Mouse (Mus musculus): ENCODE results near the gene Amz2.

Gene Amz2

DNA sequence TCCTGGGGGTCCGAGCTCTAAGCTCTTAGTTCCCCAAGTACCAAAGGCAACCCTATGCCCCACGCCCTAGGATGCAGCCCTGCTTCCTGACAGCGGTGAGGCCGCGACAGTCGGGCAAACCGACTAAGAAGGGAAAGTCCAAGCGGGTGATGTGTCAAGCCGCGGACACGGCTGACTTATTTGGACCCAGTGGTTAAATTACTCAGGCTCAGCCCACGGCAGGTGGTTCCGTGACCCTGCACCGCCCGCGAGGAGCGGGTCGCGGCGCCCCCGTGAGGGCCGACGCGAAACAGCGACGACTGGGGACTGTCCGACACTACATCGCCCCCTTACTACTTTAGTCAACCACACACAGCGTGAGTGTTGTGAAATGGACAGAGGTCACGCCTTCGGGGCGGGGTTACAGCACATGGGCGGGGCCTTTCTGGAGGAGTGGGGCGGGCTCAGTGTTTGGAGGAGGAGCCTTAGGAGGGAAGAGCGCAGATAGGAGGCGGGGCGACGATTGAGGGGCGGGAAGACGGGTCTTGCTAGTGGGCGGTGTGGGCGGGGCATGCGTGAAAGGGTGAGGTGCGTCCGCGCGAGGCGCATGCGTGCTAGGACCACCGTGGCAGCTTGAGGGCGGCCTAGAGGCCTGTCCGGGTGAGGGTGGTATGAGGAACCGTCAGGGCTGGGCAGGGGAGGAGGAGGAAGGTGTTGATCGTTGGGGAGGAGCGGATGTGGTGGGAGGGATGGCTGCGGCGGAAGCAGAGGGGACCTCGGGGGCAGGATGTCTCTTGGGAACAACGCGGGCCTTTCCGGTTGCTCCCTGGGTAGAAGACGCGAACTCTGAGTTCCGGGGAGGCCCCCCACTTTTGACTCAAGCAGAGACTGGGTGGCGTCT, at the start of gene Amz2:
TSS of gene Amz2 (plus strand) at position 555 of the 880 bp plus-strand sequence.
- DNase-seq = peak; percentile 100

DNA sequence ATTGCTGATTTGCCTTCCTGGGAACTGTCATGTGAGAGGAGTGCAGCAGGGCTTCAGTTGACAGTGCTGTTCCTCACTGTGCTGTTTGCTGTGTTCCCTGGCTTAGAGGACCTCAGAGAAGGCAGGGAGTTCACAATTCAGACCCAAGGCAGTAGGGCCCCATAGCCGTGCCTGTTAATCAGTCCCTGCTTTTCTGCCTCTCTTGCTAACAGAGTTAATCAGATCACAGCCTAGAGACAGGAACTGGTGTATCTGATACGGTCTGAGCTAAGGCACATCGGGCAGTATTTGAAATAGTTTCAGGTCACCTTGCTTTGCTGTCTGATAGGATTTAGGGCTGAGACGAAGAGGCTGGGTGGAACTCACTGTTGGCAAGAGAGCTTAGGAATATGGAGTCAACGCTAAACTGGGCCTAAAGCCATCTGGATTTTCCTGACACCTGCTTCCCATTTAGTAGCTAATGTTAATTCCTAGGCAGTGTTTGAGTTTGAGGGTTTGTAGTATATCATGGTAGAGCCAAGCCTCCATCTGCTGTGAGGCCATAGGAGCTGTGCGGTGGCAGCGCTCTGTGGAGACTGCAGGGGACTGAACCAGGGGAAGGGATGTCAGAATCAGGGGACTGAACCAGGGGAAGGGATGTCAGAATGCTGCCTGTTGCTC, 49.1 kb upstream of the Amz2 start:
- no peak for DNase-seq

DNA sequence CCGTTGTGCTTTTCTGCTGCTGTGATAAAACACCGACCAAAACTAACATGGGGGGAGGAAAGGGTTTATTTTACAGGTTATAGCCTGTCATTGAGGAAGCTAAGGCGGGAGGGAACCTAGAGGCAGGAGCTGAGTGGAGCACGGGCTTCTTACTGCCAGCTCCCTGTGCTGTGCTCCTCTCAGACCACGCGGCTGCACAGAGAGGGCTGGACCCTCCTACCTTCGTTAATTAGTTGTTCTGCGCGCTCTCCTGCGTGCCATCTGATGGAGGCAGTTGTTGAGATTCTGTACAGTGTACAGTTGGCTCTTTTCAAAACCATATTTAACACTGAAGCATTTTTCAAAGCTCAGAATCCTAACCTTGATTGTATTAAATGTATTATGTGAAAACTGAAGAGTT, 48.3 kb upstream of the Amz2 start:
- no peak for DNase-seq

DNA sequence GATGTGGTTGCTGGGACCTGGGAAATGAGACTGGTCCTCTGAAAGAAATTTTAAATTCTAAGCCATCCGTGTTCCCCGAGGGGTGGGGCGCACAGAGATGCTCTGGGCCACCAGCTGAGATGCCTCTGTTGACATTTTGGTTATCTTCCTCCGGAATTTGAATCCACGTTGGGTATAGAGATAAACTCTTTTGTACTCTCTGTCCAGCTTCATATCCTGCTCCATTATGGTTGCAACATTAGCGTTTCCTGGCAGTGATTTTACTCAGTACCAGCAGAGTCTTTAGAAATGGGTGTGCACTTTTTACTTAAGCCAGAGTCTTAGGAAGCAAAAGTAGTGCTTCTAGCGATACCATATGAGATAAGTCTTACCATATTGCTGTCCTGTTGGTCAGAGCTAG, 47.7 kb upstream of the Amz2 start:
- DNase-seq = no peak

DNA sequence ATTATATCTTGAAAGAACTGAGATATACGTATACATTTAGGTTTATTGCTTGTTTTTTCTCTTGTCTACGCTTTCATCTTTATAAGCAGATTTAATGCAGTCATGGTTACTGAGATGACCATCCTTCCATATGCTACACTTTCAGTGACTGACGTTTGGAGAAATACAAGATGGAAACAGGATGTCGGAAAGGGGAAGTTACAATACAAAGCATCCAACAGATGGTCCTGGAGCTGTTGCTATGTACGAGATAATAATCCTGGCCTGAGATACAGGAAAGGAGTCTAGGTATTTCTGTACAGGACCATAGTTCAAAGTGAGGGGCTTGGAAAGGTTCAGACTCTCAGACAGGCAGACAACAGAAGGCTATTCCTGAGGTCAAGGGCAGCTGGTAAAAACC, 45.1 kb upstream of the Amz2 start:
- no peak for DNase-seq

DNA sequence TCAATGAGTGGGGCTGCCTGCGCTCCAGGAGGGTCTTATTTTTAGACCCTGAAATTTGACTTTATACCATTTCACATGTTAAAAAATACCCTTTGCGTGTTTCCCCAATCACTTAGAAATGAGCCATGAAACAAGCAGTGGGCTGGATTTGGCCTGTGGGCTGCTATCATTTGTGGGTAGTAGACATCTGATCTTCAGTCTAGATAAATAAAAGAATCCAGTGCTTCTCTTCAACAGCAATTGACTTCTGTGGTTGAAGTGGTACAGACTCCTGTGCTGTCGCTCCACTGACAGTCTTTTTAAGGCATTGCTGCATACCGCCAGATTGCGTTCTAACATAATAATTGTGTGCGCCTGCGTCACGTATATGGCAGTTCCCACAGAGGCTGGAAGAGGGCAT, 40.5 kb upstream of the Amz2 start:
- DNase-seq = no peak

DNA sequence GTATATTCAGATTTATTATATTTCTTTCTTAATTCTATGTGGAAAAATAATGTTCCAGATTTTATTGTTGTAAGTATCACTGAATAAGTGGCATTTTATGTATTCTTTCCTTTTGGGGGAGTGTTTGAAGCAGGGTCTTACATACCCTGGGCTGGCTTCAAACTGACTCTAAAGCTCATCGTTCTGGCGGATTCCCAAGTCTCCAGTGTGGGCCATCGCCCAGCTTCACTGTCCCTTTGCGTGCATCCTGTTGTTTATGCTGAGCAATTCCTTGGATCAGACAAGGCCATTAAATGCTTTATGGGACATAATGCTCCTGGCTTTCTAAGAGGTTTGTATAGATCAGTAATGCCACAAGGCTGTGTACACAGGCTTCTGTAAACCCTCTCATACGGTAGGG, 36.7 kb upstream of the Amz2 start:
- DNase-seq = no peak

DNA sequence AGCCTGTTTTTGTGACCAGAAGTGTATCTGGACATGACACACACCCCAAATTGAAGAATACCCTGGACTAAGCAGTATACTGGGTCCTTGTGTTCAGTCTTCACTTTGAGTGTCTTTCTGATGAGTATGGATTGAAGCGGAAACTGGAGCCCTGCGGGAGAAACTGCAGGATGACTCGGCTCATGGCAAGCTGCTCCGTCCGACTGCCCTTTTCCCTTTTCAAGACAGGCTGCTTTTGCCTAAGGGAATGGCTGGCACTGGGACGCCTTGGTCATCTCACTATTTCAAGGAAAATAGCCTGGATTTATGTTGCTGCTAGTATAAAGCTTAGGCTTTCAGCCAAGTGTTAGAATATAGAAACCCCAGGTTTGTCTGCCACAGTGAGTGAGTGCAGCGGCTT, 34.5 kb upstream of the Amz2 start:
- no peak for DNase-seq

DNA sequence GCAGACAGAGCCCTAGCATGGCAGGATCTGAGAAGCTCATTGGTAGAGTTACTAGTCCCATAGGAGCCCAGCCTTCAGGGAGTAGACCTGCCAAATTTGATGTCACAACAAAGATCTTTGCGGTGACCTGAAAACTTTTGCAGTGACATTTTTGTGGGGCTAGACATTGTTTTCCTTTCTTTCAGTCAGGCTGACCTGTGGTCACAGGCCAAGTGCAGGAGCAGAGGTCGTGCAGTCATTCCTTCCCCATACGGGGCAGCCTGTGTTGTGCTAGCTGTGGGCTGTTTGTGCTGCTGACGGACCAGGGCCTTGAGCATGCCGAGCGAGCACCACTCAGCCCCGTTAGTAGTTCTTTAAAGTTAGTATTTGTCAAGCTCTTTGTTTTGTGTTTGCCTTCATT, 34.0 kb upstream of the Amz2 start:
- no peak for DNase-seq

DNA sequence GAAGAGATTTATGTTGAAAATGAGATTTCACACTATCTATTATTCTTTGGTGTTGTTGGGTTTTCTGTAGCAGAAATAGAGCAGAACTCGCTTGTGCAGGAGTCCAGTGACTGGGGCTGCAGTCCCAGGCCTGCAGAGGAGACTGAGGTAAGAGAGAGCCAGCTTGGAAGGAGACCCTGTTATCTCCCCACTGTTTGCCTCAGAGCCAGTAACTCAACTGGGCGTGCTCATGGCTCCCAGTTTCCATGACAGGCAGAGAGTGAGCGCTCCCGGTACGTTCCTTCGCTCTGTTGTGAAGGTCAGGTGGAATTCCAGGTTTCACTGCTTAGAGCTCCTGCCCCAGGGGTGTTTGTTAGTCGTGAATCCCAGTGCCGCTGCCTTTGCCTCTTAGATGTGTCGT, 33.1 kb upstream of the Amz2 start:
- no peak for DNase-seq

DNA sequence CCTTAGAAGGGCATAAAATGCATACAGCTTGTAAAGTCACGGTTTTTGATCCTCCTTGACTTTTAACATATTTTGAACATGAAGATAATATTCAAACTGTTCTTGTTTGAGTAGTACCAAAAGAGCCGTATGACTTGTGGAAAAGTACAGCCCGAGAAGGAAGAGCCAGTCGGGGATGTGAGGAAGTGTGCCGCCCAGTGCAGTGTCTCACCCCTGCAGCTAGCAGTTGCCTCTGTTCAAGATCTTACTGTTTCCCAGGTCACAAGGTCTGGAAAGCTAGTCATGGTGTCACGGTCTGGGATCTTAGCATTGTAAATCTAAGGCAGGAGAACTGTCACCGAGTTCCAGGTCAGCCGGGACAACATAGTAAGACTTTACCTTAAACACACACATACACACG, 31.0 kb upstream of the Amz2 start:
- no peak for DNase-seq

DNA sequence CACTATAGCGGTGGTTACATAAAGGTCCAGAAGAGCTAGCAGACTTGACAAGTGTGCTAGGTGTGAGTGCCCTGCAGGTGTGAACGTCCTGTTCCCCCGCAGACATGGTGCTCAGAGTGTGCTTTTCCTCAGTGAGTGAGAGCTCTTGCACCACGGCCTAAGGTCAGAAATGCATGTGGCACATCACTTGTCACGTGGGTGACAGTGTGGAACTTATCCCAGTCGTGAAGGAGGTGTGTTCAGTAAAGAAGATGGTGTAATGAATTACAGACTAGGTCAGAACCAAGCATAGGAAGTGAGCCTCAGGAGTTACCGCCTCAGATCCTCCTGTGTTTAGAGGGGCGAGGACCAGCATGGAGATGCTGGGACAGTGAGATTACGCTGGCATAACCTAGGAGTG, 30.5 kb upstream of the Amz2 start:
- DNase-seq = no peak

DNA sequence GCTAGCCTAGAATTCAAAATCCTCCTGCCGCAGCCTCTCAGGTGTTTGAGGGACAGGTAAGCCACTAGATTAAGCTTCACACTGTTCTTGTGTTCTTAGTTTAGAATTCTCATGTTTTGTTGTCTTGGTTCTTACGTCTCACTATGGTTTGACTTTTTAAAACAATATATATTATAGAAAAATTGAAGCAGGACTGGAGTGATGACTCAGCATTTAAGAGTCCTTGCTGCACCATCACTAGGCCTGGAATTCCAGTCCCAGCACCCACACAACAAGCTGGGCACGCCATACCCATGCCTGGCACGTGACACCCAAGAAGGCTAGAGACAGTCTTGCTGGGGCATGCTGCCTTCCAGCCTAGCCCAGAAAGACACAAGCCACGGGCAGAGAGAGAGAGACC, 19.3 kb upstream of the Amz2 start:
- DNase-seq = no peak

DNA sequence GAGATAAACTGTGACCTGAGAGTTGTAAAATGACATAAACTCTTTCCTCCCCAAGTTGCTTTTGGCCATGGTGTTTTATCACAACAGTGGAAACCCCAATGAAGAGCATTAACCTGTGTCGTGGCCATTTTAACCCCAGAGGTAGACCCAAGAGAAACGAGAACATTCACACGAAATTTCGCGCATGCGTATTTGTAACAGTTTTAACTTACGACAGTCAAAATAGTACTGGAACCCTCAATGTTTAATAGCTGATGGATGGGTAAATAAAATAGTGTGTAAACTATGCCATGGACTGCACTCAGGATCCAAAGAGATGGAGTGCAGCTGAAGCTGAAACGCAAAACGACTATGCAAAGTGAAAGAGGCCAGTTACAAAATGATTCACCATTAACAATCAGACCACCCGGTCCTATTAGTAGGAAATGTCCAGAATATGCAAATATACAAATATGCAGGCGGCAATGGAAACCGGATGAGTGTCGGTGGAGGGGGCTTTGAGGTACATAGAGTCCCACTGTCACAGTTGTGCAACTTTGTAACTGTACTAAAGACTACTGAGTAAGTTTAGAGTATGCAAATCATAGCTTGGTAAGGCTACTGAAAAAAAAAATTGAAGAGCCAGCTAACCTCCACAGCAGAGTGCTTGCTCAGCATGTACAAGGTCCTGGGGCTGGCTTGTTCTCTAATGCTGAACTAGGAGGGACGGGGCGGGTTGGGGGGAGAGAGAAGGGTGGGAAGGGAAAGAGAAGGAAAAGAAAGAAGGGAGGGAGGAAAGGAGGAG, 15.4 kb upstream of the Amz2 start:
- no peak for DNase-seq

DNA sequence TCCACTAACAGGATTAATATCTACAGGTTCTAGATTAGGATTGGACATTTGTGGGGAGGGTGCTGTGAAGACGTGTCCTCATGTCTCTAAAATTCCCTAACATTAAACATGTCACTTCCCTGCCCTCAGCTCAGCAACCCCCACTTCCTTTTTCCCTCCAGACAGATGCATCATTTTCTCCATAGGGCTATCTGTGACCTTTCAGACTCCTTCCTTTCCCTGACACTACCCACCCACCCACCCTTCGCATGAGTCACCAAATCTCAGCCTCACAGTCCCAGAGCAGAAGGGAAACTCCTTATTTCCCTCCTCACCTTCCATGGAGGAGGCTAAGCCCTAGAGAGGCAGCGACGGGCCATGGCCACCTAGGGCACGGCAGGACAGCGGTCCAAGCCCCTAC, 12.1 kb upstream of the Amz2 start, which contains the start of gene 9930022D16Rik:
TSS of gene 9930022D16Rik (plus strand) at position 301 of the 400 bp plus-strand sequence.
- DNase-seq = no peak

DNA sequence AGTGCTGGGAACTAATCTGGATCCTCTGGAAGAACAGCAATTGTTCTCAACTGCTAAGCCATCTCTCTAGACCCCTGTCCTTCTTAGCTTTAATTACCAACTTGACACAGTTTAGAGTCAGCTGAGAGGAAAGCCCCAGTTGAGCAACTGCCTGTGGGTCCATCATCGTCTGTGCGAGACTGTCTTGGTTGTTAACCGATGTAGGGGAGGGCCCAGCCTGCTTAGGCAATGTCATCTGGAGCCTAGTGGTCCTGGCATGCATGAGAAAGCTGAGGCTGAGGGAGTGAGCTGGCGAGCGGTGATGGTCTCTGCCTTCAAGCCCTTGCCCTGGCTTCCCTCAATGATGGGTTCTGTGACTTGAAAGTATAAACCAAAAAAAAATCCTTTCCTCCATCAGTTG, 10.9 kb upstream of the Amz2 start:
- DNase-seq = no peak

DNA sequence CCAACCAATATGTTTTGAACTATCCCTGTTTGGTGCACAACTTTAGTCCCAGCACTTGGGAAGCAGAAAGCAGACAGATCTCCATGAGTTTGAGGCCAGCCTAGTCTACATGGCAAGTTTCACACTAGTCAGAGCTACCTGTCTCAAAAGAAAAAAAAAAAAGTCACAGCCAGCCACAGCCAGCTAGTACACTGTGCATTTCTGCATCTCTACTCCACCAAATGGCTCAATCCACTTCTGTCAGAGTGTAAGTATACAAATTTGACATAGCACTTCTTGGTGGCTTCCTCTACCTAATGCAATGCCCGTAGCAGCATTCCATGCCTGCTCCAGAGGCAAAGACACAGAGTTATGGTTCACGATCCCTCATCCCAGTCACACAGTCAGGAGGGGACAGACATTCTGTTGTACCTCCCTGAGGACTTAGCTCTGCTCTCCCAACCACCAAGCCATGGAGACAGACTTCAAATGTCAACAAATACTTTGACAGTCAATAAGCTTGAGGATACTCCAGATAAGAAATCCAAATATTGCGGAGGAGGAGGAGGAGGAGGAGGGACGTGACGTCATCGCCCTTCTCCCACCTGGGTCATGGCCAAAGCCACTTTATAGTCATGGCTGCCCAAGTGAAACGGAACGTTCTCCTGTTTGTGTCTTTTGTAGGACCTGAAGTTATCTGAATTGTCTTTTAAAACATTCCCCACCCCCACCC, 8.9 kb upstream of the Amz2 start:
- DNase-seq = no peak

DNA sequence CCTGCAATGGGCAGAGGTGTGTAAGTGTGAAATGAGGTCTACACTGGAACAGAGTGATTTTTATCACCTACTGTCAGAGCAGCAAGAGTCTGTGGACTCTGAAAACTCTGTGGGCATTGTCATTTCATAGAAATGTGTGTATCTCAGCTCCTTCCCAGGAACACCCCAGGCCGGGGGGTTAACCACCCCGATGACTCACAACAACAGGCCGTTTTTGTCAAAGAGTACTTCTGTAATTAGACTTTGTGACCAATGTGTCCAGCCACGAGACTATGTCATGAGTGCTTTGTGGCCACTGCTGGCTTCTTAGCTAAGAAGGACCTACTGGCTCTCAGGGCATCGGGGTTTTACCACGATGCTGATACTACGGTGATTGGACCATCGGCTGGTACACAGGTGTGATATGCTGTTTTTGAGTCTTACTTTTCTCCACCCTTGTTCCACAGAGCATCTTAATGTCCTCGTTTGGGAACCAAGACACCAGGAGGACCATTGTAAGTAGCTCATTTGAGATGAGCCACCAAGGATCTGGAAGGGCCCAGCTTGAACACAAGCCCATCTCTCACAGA, 8.2 kb upstream of the Amz2 start:
- no peak for DNase-seq

DNA sequence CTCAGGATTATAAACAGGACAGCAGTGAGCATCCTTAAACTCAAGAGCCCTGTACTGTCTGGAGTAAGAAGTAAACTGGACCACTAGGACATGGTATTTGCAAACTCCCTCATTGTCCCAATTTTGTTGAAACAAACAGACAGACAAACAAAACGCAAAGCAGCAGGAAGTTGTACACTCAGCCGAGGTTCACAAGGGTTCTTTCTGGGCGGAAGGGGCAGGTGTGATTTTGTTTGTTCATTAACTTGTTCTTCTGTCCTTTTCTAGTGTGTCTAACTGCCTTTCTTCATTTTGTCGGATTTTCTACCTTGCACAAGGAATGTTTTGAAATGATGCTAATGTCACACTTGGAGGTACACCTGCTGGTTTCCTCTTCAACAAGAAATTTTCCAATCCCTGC, 6.3 kb upstream of the Amz2 start:
- no peak for DNase-seq

DNA sequence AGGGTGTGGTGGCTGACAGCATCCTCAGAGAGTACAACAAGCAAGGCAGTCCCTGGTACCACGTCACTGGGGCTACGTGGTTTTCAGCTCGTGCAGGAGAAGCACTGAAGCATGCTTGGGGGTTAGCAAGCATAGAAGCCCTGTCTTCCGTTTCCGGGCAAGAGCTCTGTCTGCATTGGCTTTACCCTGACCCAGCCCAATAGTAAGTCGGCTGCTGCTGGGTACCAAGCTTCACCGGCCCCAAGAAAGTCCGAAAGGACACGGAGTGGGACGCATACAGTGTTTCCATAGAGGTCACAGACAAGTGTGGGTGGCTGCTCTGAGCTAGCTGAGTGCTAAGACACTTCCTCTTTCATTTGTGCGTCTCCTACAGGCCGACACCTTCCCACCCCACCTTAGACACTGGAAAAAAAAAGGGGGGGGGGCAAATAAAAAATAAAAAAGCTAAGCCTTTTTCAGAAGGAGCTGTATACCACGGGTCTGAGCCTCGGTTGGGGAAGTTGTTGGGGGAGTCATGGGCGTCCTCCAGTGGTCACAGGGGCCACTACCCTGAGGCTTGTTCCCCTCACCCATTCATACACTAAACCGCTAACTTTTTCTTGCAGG, 5.7 kb upstream of the Amz2 start:
- peak; percentile 77 for DNase-seq

DNA sequence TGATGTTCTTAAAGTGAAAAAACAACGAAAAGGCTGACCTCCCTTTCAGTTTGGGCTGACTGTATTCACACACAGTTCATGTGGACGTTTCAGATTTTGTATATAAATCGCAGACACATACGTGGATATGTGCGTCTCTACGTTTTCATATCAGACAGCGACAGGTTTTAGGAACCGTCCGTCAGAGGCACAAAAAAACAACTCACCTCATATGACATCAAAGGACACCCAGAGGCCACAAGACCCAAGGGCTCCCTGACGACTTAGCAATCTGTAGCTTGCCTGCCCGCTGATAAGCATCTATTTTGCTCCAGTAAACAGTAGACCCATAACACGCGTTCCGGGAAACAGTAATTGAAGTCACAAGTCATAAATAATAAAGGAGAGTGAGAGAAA, 5.2 kb upstream of the Amz2 start:
- no peak for DNase-seq

DNA sequence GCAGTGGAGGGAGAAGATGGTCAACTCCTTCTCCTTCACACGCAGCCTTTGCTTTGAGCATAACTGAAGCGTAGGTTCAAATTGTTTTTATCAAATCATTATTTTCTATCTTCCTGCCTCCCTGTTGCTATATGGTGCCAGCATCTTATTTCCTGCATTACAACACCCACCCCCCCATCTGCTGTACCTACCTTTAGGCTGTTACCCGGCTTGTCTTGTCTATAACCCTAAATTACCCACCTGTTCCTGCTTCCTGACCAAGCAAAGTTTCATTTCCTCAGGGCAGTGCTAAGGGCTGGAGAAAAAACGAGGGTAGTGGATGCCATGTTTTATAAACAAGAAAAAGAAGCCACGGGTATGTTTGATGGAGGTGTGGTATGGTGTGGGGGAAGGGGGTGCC, 4.5 kb upstream of the Amz2 start:
- no peak for DNase-seq

Data from thymus, postnatal 25 days (tissue).